Mouse (Mus musculus) liver, postnatal 0 days (tissue): ENCODE measurements around the gene Aatk.

Source experiments
- CTCF ChIP-seq: sonication (generic); IDR thresholded peaks from 2 replicates; pipeline ENCODE4 v1.5.1; 2016; ENCODE audit warnings: antibody characterized with exemption, low read depth
- EP300 ChIP-seq: IDR thresholded peaks from 2 replicates; pipeline ENCODE4 v1.6.1; 2016; ENCODE audit warnings: antibody characterized with exemption, low read depth, mild to moderate bottlenecking

DNA sequence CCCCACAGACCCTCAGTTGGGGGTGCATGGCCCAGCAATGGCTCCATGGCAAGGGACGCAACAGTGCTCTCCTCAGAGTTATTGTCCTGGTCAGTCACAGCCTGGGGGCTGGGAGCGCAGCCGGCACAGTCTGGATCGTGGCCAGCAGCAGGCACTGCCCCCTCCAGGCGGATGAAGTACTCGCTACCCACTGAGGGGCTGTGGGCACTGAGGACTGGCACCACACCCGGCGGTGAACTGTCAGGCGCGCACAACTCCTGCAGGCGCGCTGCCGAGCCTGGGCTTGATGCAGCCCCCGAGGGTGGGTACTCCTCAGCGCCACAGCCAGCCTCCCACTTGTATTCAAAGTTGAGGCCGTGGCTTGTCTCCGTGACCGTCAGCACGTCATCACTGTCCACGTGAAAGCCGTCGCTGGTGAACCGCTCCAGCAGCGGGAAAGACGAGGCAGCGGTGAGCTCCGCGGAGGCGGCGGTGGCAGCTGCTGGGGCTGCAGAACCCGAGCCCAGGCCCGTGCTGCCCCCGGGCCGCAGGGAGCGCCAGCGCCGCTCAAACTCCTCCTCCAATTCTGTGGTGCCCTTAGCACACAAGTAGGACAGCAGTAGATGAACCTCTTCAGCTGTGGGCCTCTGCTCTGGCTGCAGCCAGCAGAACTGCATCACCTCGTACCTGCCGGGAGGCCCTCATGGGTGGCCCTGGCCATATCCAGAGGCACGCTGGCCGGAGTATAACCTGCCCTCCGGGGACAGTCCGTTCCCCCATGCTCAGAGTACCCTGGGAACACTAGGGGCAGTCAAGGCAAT, 35.0 kb downstream of the Aatk start:
- TF ChIP-seq CTCF (peak; percentile 21; the same call in 1 of the 2 replicates), EP300 (no peak)
